Mouse (Mus musculus) neural tube, embryonic 14.5 days (tissue): ENCODE results near the gene Magi2. TPM values are rescaled to one million over a fixed set of nuclear protein-coding genes. Genes with fewer than 3 reads are reported as not detected.

ENCODE experiments used
- ATAC-seq: fragments of 200-750 bp; cut with Nextera tagmentation; 2 replicates; pipeline ENCODE4 v1.8.0; 2017; ENCODE audit warnings: low read depth, mild to moderate bottlenecking, moderate TSS enrichment, moderate library complexity
- H3K27ac ChIP-seq: fragments of 300-500 bp; sonication (generic); 2 replicates; pipeline ENCODE4 v1.5.1; 2014; ENCODE audit warnings: low read depth, mild to moderate bottlenecking, control low read depth, low read length, moderate library complexity, mixed read lengths
- H3K27me3 ChIP-seq: fragments of 300-500 bp; sonication (generic); 2 replicates; pipeline ENCODE4 v1.6.1; 2014; ENCODE audit warnings: low read length; ENCODE audit not compliant: control insufficient read depth, insufficient read depth
- H3K36me3 ChIP-seq: fragments of 300-500 bp; sonication (generic); 2 replicates; pipeline ENCODE4 v1.6.1; 2014; ENCODE audit warnings: low read length, mixed read lengths; ENCODE audit not compliant: control insufficient read depth, insufficient read depth
- H3K4me1 ChIP-seq: fragments of 300-500 bp; sonication (generic); 2 replicates; pipeline ENCODE4 v1.6.1; 2014; ENCODE audit warnings: low read length; ENCODE audit not compliant: control insufficient read depth, insufficient read depth
- H3K4me2 ChIP-seq: fragments of 300-500 bp; sonication (generic); 2 replicates; pipeline ENCODE4 v1.6.1; 2014; ENCODE audit warnings: mild to moderate bottlenecking, low read depth, low read length, control low read depth
- H3K4me3 ChIP-seq: fragments of 300-500 bp; sonication (generic); 2 replicates; pipeline ENCODE4 v1.5.1; 2014; ENCODE audit warnings: low read depth, low read length, control low read depth, mixed read lengths
- H3K9ac ChIP-seq: fragments of 300-500 bp; sonication (generic); replicated peaks from 2 replicates; pipeline ENCODE4 v1.6.1; 2014; ENCODE audit warnings: low read depth, mild to moderate bottlenecking, control low read depth, low read length, mixed read lengths
- H3K9me3 ChIP-seq: fragments of 300-500 bp; sonication (generic); 2 replicates; pipeline ENCODE4 v1.6.1; 2016; ENCODE audit warnings: low read length; ENCODE audit not compliant: control insufficient read depth
- WGBS: fragments of 180-500 bp; shearing (Covaris S2); extraction: QIAGEN DNeasy Blood & Tissue Kit; methylation state at CpG from one replicate; pipeline ENCODE4 v1.1.7; 2014; 5-methylcytosine and 5-hydroxymethylcytosine counted together
- polyA plus RNA-seq: library from polyadenylated mRNA; unstranded; fragments of >200 nt; fragmentation: Nextera tagmentation; extraction: Ambion mirVana; gene quantifications from 2 replicates; pipeline ENCODE4 v1.2.1, GENCODE M21; 2014

Gene Magi2
- polyA plus RNA-seq, 1 experiment from 2014 or later, result 50.2 TPM

GRCm38 (mm10) chr5:20684112-20684511 is 1457.3 kb downstream of the Magi2 start:
- H3K4me1 ChIP-seq, result no peaks in the 10 kb centered on the region
- no peaks in the 10 kb centered on the region for H3K36me3 ChIP-seq
- no peaks in the 10 kb centered on the region for H3K9me3 ChIP-seq
- 82% methylated on average over 6 of the region's 6 CpGs for WGBS
- no peak for ATAC-seq
- no peak overlapping the region for H3K4me3 ChIP-seq
- no peak overlapping the region for H3K4me2 ChIP-seq
- H3K9ac ChIP-seq, result no peak overlapping the region
- no peaks in the 10 kb centered on the region for H3K27me3 ChIP-seq
- no peak overlapping the region for H3K27ac ChIP-seq

GRCm38 (mm10) chr5:20692230-20692629 is 1465.4 kb downstream of the Magi2 start:
- Histone ChIP-seq H3K9ac (no peak overlapping the region), H3K9me3 (no peaks in the 10 kb centered on the region), H3K4me2 (no peak overlapping the region), H3K36me3 (no peaks in the 10 kb centered on the region), H3K27ac (no peak overlapping the region), H3K4me3 (no peak overlapping the region), H3K4me1 (no peaks in the 10 kb centered on the region), H3K27me3 (no peaks in the 10 kb centered on the region)
- ATAC-seq, result no peak
- WGBS, result 94% methylated on average over 3 of the region's 3 CpGs

- Histone ChIP-seq H3K27ac (no peak overlapping the region), H3K9me3 (no peaks in the 10 kb centered on the region), H3K27me3 (no peaks in the 10 kb centered on the region), H3K36me3 (no peaks in the 10 kb centered on the region), H3K4me1 (peaks cover 3% of the 10 kb centered on the region; the same call in 1 of the 2 replicates), H3K4me2 (no peak overlapping the region), H3K4me3 (no peak overlapping the region), H3K9ac (no peak overlapping the region)
- WGBS, result 97% methylated on average over 5 of the region's 5 CpGs
- ATAC-seq, result no peak
Observed at GRCm38 (mm10) chr5:20699116-20699515, 1472.3 kb downstream of the Magi2 start.

GRCm38 (mm10) chr5:20701483-20702421 is 1474.9 kb downstream of the Magi2 start:
- H3K36me3 ChIP-seq, result no peaks in the 10 kb centered on the region
- WGBS, result under 1% methylated on average over 43 of the region's 57 CpGs
- H3K4me1 ChIP-seq, result peaks cover 3% of the 10 kb centered on the region; the same call in 1 of the 2 replicates
- H3K27ac ChIP-seq, result peak overlapping the region; percentile 98
- H3K9ac ChIP-seq, result peak overlapping the region; percentile 90
- peak; percentile 96 for ATAC-seq
- no peaks in the 10 kb centered on the region for H3K9me3 ChIP-seq
- no peaks in the 10 kb centered on the region for H3K27me3 ChIP-seq
- H3K4me2 ChIP-seq, result peak overlapping the region; percentile 72
- H3K4me3 ChIP-seq, result peak overlapping the region; percentile 66

- Histone ChIP-seq H3K9me3 (no peaks in the 10 kb centered on the region), H3K9ac (peak overlapping the region; percentile 90), H3K27ac (peak overlapping the region; percentile 98), H3K27me3 (no peaks in the 10 kb centered on the region), H3K4me1 (peaks cover 3% of the 10 kb centered on the region; the same call in 1 of the 2 replicates), H3K4me2 (peak overlapping the region; percentile 72), H3K36me3 (no peaks in the 10 kb centered on the region), H3K4me3 (peak overlapping the region; percentile 66)
- 1% methylated on average over 57 of the region's 57 CpGs for WGBS
- ATAC-seq, result peak; percentile 65
Observed at GRCm38 (mm10) chr5:20702480-20703303, 1475.9 kb downstream of the Magi2 start.

- ATAC-seq, result no peak
- H3K4me2 ChIP-seq, result peak overlapping the region; percentile 72; the same call in 1 of the 2 replicates
- WGBS, result 62% methylated on average over 5 of the region's 5 CpGs
- H3K9me3 ChIP-seq, result no peaks in the 10 kb centered on the region
- peaks cover 3% of the 10 kb centered on the region; the same call in 1 of the 2 replicates for H3K4me1 ChIP-seq
- no peaks in the 10 kb centered on the region for H3K27me3 ChIP-seq
- H3K9ac ChIP-seq, result no peak overlapping the region
- 0 out of 2 replicates have a peak overlapping the region, but pooled peaks have one; percentile 66 for H3K4me3 ChIP-seq
- H3K27ac ChIP-seq, result no peak overlapping the region
- H3K36me3 ChIP-seq, result no peaks in the 10 kb centered on the region
Observed at GRCm38 (mm10) chr5:20703304-20703700, 1476.5 kb downstream of the Magi2 start.

GRCm38 (mm10) chr5:20703971-20704575 is 1477.2 kb downstream of the Magi2 start:
- no peak for ATAC-seq
- H3K4me1 ChIP-seq, result peaks cover 3% of the 10 kb centered on the region; the same call in 1 of the 2 replicates
- no peaks in the 10 kb centered on the region for H3K27me3 ChIP-seq
- no peaks in the 10 kb centered on the region for H3K36me3 ChIP-seq
- H3K4me3 ChIP-seq, result no peak overlapping the region
- WGBS, result 77% methylated on average over 13 of the region's 13 CpGs
- H3K9ac ChIP-seq, result no peak overlapping the region
- no peak overlapping the region for H3K27ac ChIP-seq
- no peak overlapping the region for H3K4me2 ChIP-seq
- no peaks in the 10 kb centered on the region for H3K9me3 ChIP-seq

- Histone ChIP-seq H3K27ac (no peak overlapping the region), H3K4me3 (no peak overlapping the region), H3K36me3 (no peaks in the 10 kb centered on the region), H3K27me3 (no peaks in the 10 kb centered on the region), H3K4me1 (peaks cover 3% of the 10 kb centered on the region; the same call in 1 of the 2 replicates), H3K9me3 (no peaks in the 10 kb centered on the region), H3K9ac (no peak overlapping the region), H3K4me2 (no peak overlapping the region)
- no peak for ATAC-seq
- 73% methylated on average over 4 of the region's 4 CpGs for WGBS
Observed at GRCm38 (mm10) chr5:20704886-20705285, 1478.0 kb downstream of the Magi2 start.
